ENCODE assay signal across 9 mouse cellular contexts in the genomic region with DNA sequence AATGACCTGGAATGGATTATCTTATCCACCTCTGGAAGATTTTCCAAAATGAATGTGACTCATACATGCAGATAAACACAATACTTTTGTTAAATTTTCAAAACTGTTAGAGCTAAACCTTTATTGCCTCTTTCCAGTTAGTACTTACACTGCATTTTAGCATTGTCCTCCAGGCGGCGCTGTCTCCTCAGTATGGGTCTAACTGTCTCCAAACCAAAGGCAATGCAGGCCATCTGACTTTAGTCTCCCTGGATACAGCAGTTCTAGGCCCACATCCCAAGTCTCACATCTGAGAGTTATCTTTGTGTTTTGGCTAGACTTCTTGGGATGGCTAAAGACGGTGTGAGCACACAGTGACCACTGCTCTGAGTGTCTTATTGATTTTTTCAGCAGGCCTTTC.
DNase-seq lines count a peak whose midpoint lies in the region; ATAC-seq and TF ChIP-seq lines count a peak whose summit lies in the region.
"Had no signal": no experiment of that assay in that cellular context is flagged by ENCODE, and none has a peak within 500 bp of the region (broad histone marks: within the 10 kb centered on the region; RNA-seq: fewer than 3 reads in every experiment).

No protein-coding gene starts in this region.

- no peaks in the 10 kb centered on the region for H3K79me2 ChIP-seq in MEL (ENCODE audit: control insufficient read depth, insufficient read depth, low read length, poor library complexity)

- H3K36me3 ChIP-seq in MEL (ENCODE audit: control insufficient read depth in 1 of 2, insufficient read depth in 2 of 2, low read length in 2 of 2), result no peaks in the 10 kb centered on the region
- no peaks in the 10 kb centered on the region for H3K36me3 ChIP-seq in heart, embryonic 10.5 days
- H3K36me3 ChIP-seq: lung, embryonic 15.5 days had no signal

- peak; percentile 73 for ATAC-seq in megakaryocyte-erythroid progenitor cell, adult 5-6 weeks (replicated peaks; ENCODE audit: low FRiP score, low TSS enrichment, poor library complexity, severe bottlenecking)
- no peak for ATAC-seq in monocyte, adult 5-6 weeks (replicated peaks; ENCODE audit: insufficient number of reproducible peaks, low FRiP score, low TSS enrichment, poor library complexity, severe bottlenecking)

- no peak for TF ChIP-seq EP300 in MEL (IDR thresholded peaks at IDR 0.05; ENCODE audit: low read depth in 1 of 2, low read length in 2 of 2)

- DNase-seq in MEL (ENCODE audit: low read depth, low spot score), result peak; percentile 13
- DNase-seq in adrenal gland, postnatal 10 days, result peak; percentile 89
- peak; percentile 80 for DNase-seq in embryo, embryonic 11 days
- DNase-seq in heart, embryonic 10.5 days (ENCODE audit: low spot score), result peak; percentile 81
- DNase-seq in layer of hippocampus, postnatal 14 days (ENCODE audit: low spot score in 2 of 2), result peak; percentile 65 to 71
- DNase-seq in spleen, adult 18-20 months, result peak; percentile 37 to 74

- no peaks in the 10 kb centered on the region for H3K4me1 ChIP-seq in MEL (ENCODE audit: control insufficient read depth in 1 of 2, insufficient read depth in 2 of 2, low read length in 2 of 2)
- peaks cover 8% of the 10 kb centered on the region; the same call in 1 of the 2 replicates for H3K4me1 ChIP-seq in heart, embryonic 10.5 days
- H3K4me1 ChIP-seq: lung, embryonic 15.5 days had no signal

- H3K27ac ChIP-seq in MEL (ENCODE audit: control insufficient read depth, low read depth, low read length), result no peak overlapping the region
- no peak overlapping the region for H3K27ac ChIP-seq in heart, embryonic 10.5 days
- H3K27ac ChIP-seq: lung, embryonic 15.5 days had no signal

- no peak overlapping the region for H3K4me3 ChIP-seq in MEL (ENCODE audit: control insufficient read depth in 1 of 2, insufficient read depth in 1 of 2, low read depth in 2 of 2, low read length in 2 of 2)
- no peak overlapping the region for H3K4me3 ChIP-seq in heart, embryonic 10.5 days
- H3K4me3 ChIP-seq: lung, embryonic 15.5 days had no signal

- WGBS in heart, embryonic 10.5 days, result 19% methylated on average over 3 of the region's 3 CpGs

- peak; percentile 30 for TF ChIP-seq RAD21 in MEL (IDR thresholded peaks at IDR 0.05; ENCODE audit: low read depth, low read length)

- H3K9ac ChIP-seq in MEL (ENCODE audit: control insufficient read depth, low read depth, low read length, poor library complexity, severe bottlenecking), result no peak overlapping the region
- H3K9ac ChIP-seq: lung, embryonic 15.5 days had no signal

- no peak for TF ChIP-seq POLR2A in MEL (IDR thresholded peaks at IDR 0.05; ENCODE audit: control insufficient read depth in 1 of 2, insufficient read depth in 1 of 2, low read depth in 1 of 2, low read length in 2 of 2, poor library complexity in 1 of 2)

- TF ChIP-seq CTCF in MEL (IDR thresholded peaks at IDR 0.05 in 2 of 3, conservative IDR thresholded peaks at IDR 0.05 in 1 of 3; ENCODE audit: control insufficient read depth in 1 of 3, insufficient read depth in 1 of 3, low read depth in 2 of 3, low read length in 3 of 3, poor library complexity in 1 of 3, severe bottlenecking in 1 of 3), result peak; percentile 21 to 39 (median 32); a peak in 4 of 6 replicates

- H3K9me3 ChIP-seq in MEL (replicated peaks; ENCODE audit: insufficient read depth, low read length), result no peaks in the 10 kb centered on the region
- H3K9me3 ChIP-seq in heart, embryonic 10.5 days, result no peaks in the 10 kb centered on the region
- H3K9me3 ChIP-seq: lung, embryonic 15.5 days had no signal

- H3K27me3 ChIP-seq in MEL (ENCODE audit: control insufficient read depth in 1 of 2, insufficient read depth in 2 of 2, low read length in 2 of 2), result no peaks in the 10 kb centered on the region
- H3K27me3 ChIP-seq in heart, embryonic 10.5 days (ENCODE audit: insufficient read depth, poor library complexity, severe bottlenecking), result no peaks in the 10 kb centered on the region
- H3K27me3 ChIP-seq: lung, embryonic 15.5 days had no signal

TF ChIP-seq in MEL, 35 proteins besides CTCF, POLR2A, EP300 and RAD21:
- TF ChIP-seq SMC3 (IDR thresholded peaks at IDR 0.05; ENCODE audit: low read depth, low read length) (peak; percentile 24), ZMIZ1 (IDR thresholded peaks at IDR 0.05; ENCODE audit: low read depth, low read length) (no peak), MXI1 (IDR thresholded peaks at IDR 0.05; ENCODE audit: low read depth, low read length) (no peak)
TF ChIP-seq in MEL: peak in this region for 1.

Comparison
In these comparisons a context has a peak if more than half of its experiments do, and no peak if none do; other contexts are left out.
1. DNase-seq: peak in every context shown above with its lines; median percentile 89 in adrenal gland, postnatal 10 days; 81 in heart, embryonic 10.5 days; 80 in embryo, embryonic 11 days; 68 in layer of hippocampus, postnatal 14 days; 56 in spleen, adult 18-20 months; 13 in MEL.